Mouse (Mus musculus) neural tube, embryonic 12.5 days (tissue): ENCODE measurements around the gene Sgms1. TPM values are rescaled to one million over a fixed set of nuclear protein-coding genes. Genes with fewer than 3 reads are reported as not detected.

Source experiments
- ATAC-seq: fragments of 200-750 bp; cut with Nextera tagmentation; 2 replicates; pipeline ENCODE4 v1.8.0; 2017; ENCODE audit warnings: low read depth, mild to moderate bottlenecking, moderate TSS enrichment, moderate library complexity; ENCODE audit not compliant: low FRiP score
- H3K27ac ChIP-seq: fragments of 300-500 bp; sonication (generic); 2 replicates; pipeline ENCODE4 v1.5.1; 2016
- H3K27me3 ChIP-seq: fragments of 300-500 bp; sonication (generic); replicated peaks from 2 replicates; pipeline ENCODE4 v1.6.1; 2016; ENCODE audit warnings: mild to moderate bottlenecking
- H3K36me3 ChIP-seq: fragments of 300-500 bp; sonication (generic); 2 replicates; pipeline ENCODE4 v1.6.1; 2016; ENCODE audit warnings: mild to moderate bottlenecking
- H3K4me1 ChIP-seq: fragments of 300-500 bp; sonication (generic); 2 replicates; pipeline ENCODE4 v1.6.1; 2016
- H3K4me2 ChIP-seq: fragments of 300-500 bp; sonication (generic); replicated peaks from 2 replicates; pipeline ENCODE4 v1.6.1; 2016; ENCODE audit warnings: mild to moderate bottlenecking
- H3K4me3 ChIP-seq: fragments of 300-500 bp; sonication (generic); 2 replicates; pipeline ENCODE4 v1.5.1; 2016
- H3K9ac ChIP-seq: fragments of 300-500 bp; sonication (generic); 2 replicates; pipeline ENCODE4 v1.6.1; 2016; ENCODE audit warnings: mild to moderate bottlenecking
- H3K9me3 ChIP-seq: fragments of 300-500 bp; sonication (generic); 2 replicates; pipeline ENCODE4 v1.6.1; 2016; ENCODE audit warnings: mild to moderate bottlenecking
- WGBS: fragments of 180-500 bp; shearing (Covaris S2); methylation state at CpG from one replicate; pipeline ENCODE4 v1.1.7; 2016; 5-methylcytosine and 5-hydroxymethylcytosine counted together
- polyA plus RNA-seq: library from polyadenylated mRNA; unstranded; fragments of >200 nt; fragmentation: Nextera tagmentation; extraction: Ambion mirVana; gene quantifications from 2 replicates; pipeline ENCODE4 v1.2.1, GENCODE M21; 2016

Gene Sgms1
- polyA plus RNA-seq, 1 experiment from 2014 or later: 17.2 TPM

GRCm38 (mm10) chr19:32345181-32345745 lies 44.3 kb downstream of the Sgms1 start:
- Histone ChIP-seq H3K9ac (no peak overlapping the region), H3K4me1 (peaks cover 14% of the 10 kb centered on the region), H3K36me3 (no peaks in the 10 kb centered on the region), H3K4me3 (no peak overlapping the region), H3K9me3 (no peaks in the 10 kb centered on the region), H3K27me3 (no peaks in the 10 kb centered on the region), H3K4me2 (no peak overlapping the region), H3K27ac (no peak overlapping the region)
- 82% methylated on average over 6 of the region's 6 CpGs for WGBS
- no peak for ATAC-seq

DNA sequence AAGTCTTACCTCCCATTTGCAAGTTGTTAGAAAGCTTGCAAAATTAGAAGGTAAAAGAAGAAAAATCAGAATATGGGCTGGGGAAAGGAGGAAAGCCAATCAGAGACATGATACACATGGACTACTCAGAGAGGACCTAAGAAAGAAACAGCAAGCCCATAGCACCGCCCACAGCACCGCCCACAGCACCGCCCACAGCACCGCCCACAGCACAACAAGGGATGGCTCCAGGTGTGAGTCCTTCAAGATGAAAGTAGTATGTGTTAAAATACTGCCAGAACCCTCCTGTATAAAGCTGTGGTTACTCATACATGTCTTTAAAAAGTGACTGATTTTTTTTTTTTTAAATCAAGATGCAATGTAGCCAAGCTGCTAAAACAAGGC lies 44.8 kb downstream of the Sgms1 start:
- Histone ChIP-seq H3K4me1 (peaks cover 14% of the 10 kb centered on the region), H3K9me3 (no peaks in the 10 kb centered on the region), H3K4me2 (peak overlapping the region; percentile 45), H3K27ac (no peak overlapping the region), H3K4me3 (no peak overlapping the region), H3K9ac (no peak overlapping the region), H3K36me3 (no peaks in the 10 kb centered on the region), H3K27me3 (no peaks in the 10 kb centered on the region)
- 0 out of 2 replicates have a peak, but pooled peaks have one; percentile 29 for ATAC-seq
- 9% methylated on average over 4 of the region's 4 CpGs for WGBS

DNA sequence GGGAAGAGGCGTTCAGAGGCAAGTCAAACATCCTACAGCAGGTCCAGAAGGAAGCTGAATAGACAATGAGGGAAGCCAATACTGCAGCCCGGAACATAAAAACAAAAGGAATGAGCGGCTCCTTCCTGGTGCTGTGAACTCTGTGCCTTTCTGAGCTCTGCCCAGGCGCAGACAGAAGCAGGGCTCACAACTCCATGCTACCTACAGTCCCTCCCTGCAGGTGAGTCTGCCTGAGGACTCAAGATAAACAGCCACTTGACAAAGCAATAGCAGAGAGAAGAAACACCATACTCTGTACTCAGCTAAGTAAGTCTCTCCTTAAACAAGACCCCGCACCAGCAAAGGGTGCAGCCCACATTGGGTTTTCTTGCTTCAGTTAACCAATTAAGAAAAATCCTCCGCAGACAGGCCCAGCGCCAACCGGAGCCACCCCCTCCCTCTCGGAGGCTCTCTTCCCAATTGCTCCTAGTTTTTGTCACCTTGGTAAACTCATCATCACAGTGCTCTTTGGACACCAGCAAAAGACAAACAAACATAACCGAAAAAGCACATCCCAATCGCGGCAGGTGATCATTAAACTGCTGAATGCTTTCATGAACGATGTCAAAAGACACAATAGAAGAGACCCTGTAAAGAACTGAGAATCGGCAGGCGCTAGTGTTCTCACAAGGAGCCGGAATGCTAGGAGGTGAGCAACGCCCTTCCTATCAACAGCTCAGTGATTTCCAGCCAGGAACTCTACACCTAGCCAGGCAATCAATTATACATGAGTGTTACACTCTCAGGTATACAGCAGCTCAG lies 45.4 kb downstream of the Sgms1 start:
- no peaks in the 10 kb centered on the region for H3K27me3 ChIP-seq
- 4% methylated on average over 17 of the region's 17 CpGs for WGBS
- H3K9ac ChIP-seq: no peak overlapping the region
- 0 out of 2 replicates have a peak, but pooled peaks have one; percentile 26 for ATAC-seq
- H3K4me1 ChIP-seq: peaks cover 14% of the 10 kb centered on the region
- 0 out of 2 replicates have a peak overlapping the region, but pooled peaks have one; percentile 5 for H3K4me3 ChIP-seq
- H3K9me3 ChIP-seq: no peaks in the 10 kb centered on the region
- H3K4me2 ChIP-seq: peak overlapping the region; percentile 45
- no peak overlapping the region for H3K27ac ChIP-seq
- no peaks in the 10 kb centered on the region for H3K36me3 ChIP-seq

DNA sequence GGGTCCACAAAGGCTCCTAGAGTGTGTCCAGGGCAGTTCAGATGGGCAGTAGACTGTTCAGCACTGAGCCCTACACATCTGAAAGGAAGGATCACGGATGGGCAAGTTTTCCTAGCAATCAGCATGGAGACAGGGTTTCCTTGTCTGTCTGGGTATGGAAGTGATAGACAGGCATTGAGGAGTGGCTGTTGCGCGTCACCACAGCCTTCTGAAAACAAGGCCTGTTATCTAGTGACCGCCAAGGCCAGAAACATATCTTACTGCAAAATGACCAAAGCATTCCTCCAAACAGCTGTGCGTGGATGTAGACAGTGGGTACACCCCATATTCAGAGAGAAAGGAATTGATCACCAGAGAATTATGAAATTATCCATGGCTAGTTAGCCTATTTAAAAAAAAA lies 47.1 kb downstream of the Sgms1 start:
- Histone ChIP-seq H3K36me3 (no peaks in the 10 kb centered on the region), H3K4me3 (no peak overlapping the region), H3K9me3 (no peaks in the 10 kb centered on the region), H3K4me1 (peaks cover 14% of the 10 kb centered on the region), H3K4me2 (no peak overlapping the region), H3K9ac (no peak overlapping the region), H3K27me3 (no peaks in the 10 kb centered on the region), H3K27ac (no peak overlapping the region)
- no peak for ATAC-seq
- WGBS: 78% methylated on average over 5 of the region's 5 CpGs

DNA sequence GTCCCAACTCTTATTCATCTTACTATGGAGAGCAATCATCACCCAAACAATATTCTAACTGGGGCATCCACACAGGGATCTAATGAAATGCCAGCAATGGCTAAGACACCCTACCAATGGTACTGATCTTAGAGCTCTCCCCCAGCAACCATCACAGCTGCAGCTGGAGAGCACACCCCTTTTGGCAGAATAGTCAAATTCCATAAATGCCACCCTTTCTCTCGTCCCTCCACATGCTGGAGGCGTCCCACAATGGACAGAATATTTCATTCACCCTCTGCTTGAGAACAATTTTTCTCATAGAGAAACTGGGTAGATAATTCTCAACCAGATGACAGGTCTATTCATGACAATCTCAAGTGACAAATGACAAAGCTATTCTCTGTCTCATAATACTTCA lies 48.4 kb downstream of the Sgms1 start:
- WGBS: 53% methylated on average over 2 of the region's 2 CpGs
- no peaks in the 10 kb centered on the region for H3K27me3 ChIP-seq
- no peaks in the 10 kb centered on the region for H3K36me3 ChIP-seq
- H3K9me3 ChIP-seq: no peaks in the 10 kb centered on the region
- no peak overlapping the region for H3K4me2 ChIP-seq
- H3K9ac ChIP-seq: no peak overlapping the region
- H3K4me3 ChIP-seq: no peak overlapping the region
- ATAC-seq: no peak
- peaks cover 8% of the 10 kb centered on the region for H3K4me1 ChIP-seq
- H3K27ac ChIP-seq: no peak overlapping the region

DNA sequence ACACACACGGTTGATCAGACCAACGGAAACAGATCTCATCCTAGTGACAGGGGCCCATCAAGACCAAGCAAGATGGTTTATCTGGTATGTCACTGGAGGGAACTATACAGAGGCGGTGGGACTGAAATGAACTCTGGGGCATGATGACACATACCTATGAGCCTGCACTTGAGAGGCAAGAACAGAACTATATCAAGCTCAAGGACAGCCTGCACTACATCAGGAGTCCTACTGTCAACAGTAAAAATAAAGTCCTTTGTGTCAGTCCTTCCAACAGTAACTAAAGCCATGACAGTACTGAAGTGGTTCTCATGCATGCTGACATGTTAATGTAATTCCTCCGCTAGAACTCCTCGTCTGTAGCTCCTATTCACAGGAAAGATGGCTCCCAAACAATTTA lies 49.3 kb downstream of the Sgms1 start:
- 93% methylated on average over 5 of the region's 5 CpGs for WGBS
- Histone ChIP-seq H3K36me3 (no peaks in the 10 kb centered on the region), H3K4me3 (no peak overlapping the region), H3K9ac (no peak overlapping the region), H3K4me1 (peaks cover 8% of the 10 kb centered on the region), H3K4me2 (no peak overlapping the region), H3K9me3 (no peaks in the 10 kb centered on the region), H3K27ac (no peak overlapping the region), H3K27me3 (no peaks in the 10 kb centered on the region)
- ATAC-seq: no peak

GRCm38 (mm10) chr19:32337708-32338107 lies 51.8 kb downstream of the Sgms1 start:
- Histone ChIP-seq H3K9ac (no peak overlapping the region), H3K4me2 (no peak overlapping the region), H3K4me3 (no peak overlapping the region), H3K27me3 (no peaks in the 10 kb centered on the region), H3K27ac (no peak overlapping the region), H3K9me3 (no peaks in the 10 kb centered on the region), H3K4me1 (no peaks in the 10 kb centered on the region), H3K36me3 (no peaks in the 10 kb centered on the region)
- WGBS: 31% methylated on average over 6 of the region's 6 CpGs
- ATAC-seq: no peak

DNA sequence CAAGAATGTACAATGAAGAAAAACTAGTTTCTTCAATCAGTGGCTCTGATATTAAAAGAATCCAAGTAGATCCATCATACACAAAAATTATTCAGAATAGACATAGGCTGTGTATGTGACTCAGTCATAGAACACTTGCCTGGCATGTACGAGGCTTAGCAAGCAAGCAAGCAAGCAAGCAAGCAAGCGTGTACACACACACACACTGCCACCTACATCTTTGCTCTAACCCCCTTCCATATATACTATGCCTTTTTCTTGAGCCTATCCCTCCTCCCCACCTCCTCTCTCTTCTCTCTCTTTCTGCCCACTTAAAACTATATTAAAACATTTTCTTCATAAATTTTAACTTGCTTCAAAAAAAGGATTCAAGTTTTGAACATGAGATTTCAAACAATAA lies 54.8 kb downstream of the Sgms1 start:
- Histone ChIP-seq H3K27me3 (no peaks in the 10 kb centered on the region), H3K4me3 (no peak overlapping the region), H3K9me3 (no peaks in the 10 kb centered on the region), H3K9ac (no peak overlapping the region), H3K4me1 (no peaks in the 10 kb centered on the region; the same call in 1 of the 2 replicates), H3K36me3 (no peaks in the 10 kb centered on the region), H3K27ac (no peak overlapping the region), H3K4me2 (no peak overlapping the region)
- 95% methylated on average over 2 of the region's 2 CpGs for WGBS
- ATAC-seq: no peak

DNA sequence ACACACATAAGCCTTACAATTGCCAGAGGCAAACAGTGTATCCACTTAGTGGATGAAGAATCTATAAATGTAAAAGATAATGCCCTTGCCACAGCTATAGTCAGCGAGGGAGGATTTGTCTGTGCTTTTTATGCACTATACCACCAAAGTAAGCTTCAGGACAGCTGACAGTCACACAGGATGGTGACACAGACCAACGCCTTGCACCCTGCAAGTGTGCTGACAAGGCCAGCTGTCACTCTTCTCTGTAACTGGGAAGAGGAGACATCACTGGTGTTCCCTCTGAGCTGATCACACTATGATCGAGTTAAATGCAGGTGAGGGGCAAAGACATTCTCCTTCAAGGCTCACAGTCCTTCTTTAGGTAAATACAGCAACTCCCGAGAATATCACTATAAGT lies 56.0 kb downstream of the Sgms1 start:
- 86% methylated on average over 4 of the region's 4 CpGs for WGBS
- Histone ChIP-seq H3K4me1 (no peaks in the 10 kb centered on the region; the same call in 1 of the 2 replicates), H3K9ac (no peak overlapping the region), H3K36me3 (no peaks in the 10 kb centered on the region), H3K9me3 (no peaks in the 10 kb centered on the region), H3K27ac (no peak overlapping the region), H3K27me3 (no peaks in the 10 kb centered on the region), H3K4me2 (no peak overlapping the region), H3K4me3 (no peak overlapping the region)
- no peak for ATAC-seq

GRCm38 (mm10) chr19:32332779-32333460 lies 56.6 kb downstream of the Sgms1 start:
- WGBS: 95% methylated on average over 17 of the region's 17 CpGs
- H3K4me3 ChIP-seq: no peak overlapping the region

DNA sequence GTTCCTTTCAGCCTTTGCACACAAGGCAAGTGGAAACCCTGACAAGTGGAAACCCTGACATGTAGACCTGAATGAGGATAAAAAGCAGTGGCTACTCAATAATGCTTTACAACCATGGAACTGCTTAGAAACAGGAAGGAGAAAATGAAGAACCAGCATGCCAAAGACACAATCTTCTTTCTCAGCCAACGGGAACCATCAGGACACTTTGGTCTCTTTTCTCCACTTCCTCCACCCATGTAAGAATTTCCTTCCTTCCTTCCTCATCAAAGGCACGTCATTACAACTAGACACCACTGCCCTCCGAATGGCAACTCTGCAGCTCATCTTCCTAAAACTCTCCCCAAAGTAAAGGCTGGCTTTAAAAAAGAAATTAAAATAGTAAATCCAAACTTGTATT lies 59.3 kb downstream of the Sgms1 start:
- no peaks in the 10 kb centered on the region for H3K9me3 ChIP-seq
- no peak overlapping the region for H3K27ac ChIP-seq
- no peak for ATAC-seq
- H3K9ac ChIP-seq: no peak overlapping the region
- no peak overlapping the region for H3K4me3 ChIP-seq
- WGBS: 77% methylated on average over 3 of the region's 3 CpGs
- H3K4me2 ChIP-seq: no peak overlapping the region
- H3K36me3 ChIP-seq: no peaks in the 10 kb centered on the region
- no peaks in the 10 kb centered on the region for H3K27me3 ChIP-seq
- no peaks in the 10 kb centered on the region; the same call in 1 of the 2 replicates for H3K4me1 ChIP-seq

More at GRCm38 (mm10) chr19:32332779-32333460, 56.6 kb downstream of the Sgms1 start:
- H3K27me3 ChIP-seq: no peaks in the 10 kb centered on the region
- no peak overlapping the region for H3K9ac ChIP-seq
- no peak for ATAC-seq
- H3K4me2 ChIP-seq: no peak overlapping the region
- no peaks in the 10 kb centered on the region for H3K9me3 ChIP-seq
- H3K27ac ChIP-seq: no peak overlapping the region
- no peaks in the 10 kb centered on the region; the same call in 1 of the 2 replicates for H3K4me1 ChIP-seq
- H3K36me3 ChIP-seq: no peaks in the 10 kb centered on the region

GRCm38 (mm10) chr19:32329511-32329910 lies 60.0 kb downstream of the Sgms1 start:
- no peak overlapping the region for H3K4me2 ChIP-seq
- H3K27me3 ChIP-seq: no peaks in the 10 kb centered on the region
- no peak overlapping the region for H3K4me3 ChIP-seq
- H3K36me3 ChIP-seq: no peaks in the 10 kb centered on the region
- no peak overlapping the region for H3K27ac ChIP-seq
- no peaks in the 10 kb centered on the region for H3K9me3 ChIP-seq
- no peak overlapping the region for H3K9ac ChIP-seq
- 92% methylated on average over 5 of the region's 5 CpGs for WGBS
- H3K4me1 ChIP-seq: no peaks in the 10 kb centered on the region; the same call in 1 of the 2 replicates
- no peak for ATAC-seq
